Mouse (Mus musculus) kidney, adult 2 months (tissue): ENCODE results near the gene Olfr332.

ENCODE experiments used
- CTCF ChIP-seq: fragments of 200-500 bp; conservative IDR thresholded peaks from 2 replicates; pipeline ENCODE4 v1.5.1; 2011; ENCODE audit warnings: low read depth, mild to moderate bottlenecking, control low read depth, low read length, moderate library complexity, mixed read lengths; ENCODE audit not compliant: insufficient read depth, insufficient read length
- POLR2A ChIP-seq: fragments of 200-500 bp; IDR thresholded peaks from one replicate; pipeline ENCODE4 v1.6.1; 2011; ENCODE audit warnings: low read depth, low read length, control low read depth

- TF ChIP-seq POLR2A (no peak), CTCF (no peak)
These were observed at the start of gene Olfr332 for GRCm38 (mm10) chr11:58492455-58492854.
